Mouse (Mus musculus): ENCODE measurements around the gene Rab32. TPM values are rescaled to one million over a fixed set of nuclear protein-coding genes. Genes with fewer than 3 reads are reported as not detected.

Rab32 gene
- polyA plus RNA-seq, 1 experiment from 2014 or later: 19.4 TPM

Other genes with a start within 250 kb of the Rab32 start
- 0.12 and 0.20 TPM in 2 replicates for gene Adgb, start 85.9 kb downstream of the Rab32 start, polyA plus RNA-seq (2016; fragmentation: Nextera tagmentation; extraction: Ambion mirVana)
- not detected in 2 replicates for gene Gm10944, start 123.1 kb upstream of the Rab32 start, polyA plus RNA-seq (2016; fragmentation: Nextera tagmentation; extraction: Ambion mirVana)

Data from embryonic facial prominence, embryonic 12.5 days (tissue).